Mouse (Mus musculus): ENCODE results near the gene Pde10a.

Pde10a gene

DNA sequence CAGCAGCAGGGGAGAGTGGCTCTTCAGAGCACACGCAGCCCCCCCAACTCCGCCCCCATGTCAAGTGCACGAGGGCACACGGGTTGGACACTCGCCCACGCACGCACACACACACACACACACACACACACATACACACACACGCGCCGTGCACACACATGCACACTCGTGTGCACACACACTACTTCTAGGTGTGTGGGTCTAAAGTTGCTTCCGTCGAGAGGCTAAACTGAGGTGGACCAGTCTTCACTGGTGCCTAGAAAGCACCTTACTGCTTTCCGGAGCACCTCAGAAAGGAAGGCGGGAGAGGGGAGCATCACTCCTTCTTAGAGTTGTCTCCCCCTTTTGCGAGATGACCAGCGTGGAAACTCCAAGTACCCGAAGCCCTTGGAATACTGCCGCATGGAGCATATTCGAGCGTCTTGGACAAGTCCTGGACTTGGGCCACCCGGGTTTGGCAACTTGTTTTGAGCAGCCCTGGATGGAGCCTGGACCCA is at the start of gene Pde10a:
Pde10a (plus strand) TSS at position 148 of the 497 bp plus-strand sequence.
- in situ Hi-C loops (cut with MboI, MseI): no loop called here

DNA sequence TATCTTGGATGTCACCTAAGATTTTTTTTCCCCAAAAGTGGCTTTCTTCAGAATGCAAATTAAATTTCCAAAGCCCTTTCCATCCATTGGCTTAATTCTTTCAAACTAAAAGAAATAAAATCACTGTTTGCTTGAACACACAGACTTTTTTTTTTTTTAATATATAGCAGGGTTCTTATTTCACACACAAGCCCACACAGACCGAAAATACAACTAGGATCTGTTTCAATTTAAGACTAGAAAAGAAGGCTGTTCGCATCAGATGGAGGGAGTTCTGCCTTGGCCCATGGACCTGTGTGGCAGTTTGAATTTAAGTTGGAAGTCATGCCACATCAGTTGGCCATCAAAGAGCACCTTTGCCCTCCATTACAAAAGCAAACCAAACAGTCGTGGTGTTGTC is 46.6 kb upstream of the Pde10a start:
- in situ Hi-C loops (cut with MboI, MseI): no loop called here

DNA sequence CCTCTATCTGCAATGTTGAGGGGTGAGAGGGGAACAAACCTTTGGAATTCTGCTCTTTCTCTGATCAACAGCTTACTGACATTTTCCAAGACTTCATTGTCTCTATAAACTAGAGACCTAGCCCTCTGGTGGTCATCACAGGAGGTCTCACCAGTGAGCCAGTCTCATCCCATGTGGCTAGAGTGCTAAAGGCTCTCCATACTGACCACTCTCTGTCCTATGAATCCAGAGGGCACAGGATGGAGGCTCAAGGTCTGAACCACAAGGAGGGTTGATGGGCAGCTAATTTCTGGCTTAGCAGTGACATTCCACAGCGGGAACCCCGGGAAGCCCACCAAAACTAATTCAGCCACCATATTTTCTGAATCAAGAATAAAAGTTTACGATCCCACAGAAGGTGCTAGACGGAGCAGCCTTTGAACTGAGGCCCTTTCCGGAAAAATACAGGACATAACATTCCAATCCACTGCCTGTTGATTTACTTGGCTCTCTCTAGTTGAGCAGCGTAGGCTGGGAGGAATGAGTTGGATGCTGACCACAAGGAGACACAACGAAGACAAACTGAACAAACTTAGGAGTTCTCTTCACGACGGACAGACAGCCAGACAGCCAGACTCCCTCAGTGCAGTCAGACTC is 45.6 kb upstream of the Pde10a start:
- in situ Hi-C loops (cut with MboI, MseI): no loop called here

DNA sequence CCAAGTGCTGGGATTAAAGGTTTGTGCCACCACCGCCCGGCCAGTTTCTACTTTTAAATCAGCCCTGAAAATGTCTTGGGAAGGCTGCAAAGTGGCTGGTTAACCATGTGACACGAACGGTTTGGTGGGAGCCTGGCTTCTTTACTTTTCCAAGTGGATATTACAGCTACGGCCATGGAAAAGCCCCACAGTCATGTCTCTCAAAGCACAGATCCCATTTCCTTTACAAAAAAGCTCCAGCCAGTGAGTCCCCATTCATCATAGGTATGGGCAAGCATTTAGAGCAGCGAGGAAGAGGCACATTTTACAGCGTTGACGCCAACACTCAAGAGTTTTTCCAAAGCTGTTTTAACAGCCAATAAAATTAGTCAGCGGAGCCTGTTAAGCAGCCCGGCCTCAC is 43.4 kb upstream of the Pde10a start:
- in situ Hi-C loops (cut with MboI, MseI): no loop called here

DNA sequence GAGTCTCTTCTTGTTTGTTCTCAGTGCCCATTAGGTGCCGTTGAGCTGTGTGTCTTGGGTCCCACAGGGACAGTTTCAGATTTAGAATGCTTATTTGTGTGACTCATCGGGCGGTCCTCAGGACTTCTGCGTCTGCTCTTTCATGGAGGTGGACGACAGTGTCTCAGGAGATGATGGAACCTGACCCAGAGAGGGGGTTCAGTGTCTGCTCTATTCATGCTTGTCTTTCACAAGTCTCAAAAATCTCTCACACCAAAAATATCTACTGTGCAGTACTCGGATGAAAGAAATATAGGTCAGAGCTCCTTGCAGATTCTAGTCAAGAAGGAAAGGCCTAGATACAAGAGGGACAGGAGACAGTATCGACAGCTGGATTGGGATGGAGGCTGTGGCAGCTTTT is 42.3 kb upstream of the Pde10a start:
- in situ Hi-C loops (cut with MboI, MseI): no loop called here

DNA sequence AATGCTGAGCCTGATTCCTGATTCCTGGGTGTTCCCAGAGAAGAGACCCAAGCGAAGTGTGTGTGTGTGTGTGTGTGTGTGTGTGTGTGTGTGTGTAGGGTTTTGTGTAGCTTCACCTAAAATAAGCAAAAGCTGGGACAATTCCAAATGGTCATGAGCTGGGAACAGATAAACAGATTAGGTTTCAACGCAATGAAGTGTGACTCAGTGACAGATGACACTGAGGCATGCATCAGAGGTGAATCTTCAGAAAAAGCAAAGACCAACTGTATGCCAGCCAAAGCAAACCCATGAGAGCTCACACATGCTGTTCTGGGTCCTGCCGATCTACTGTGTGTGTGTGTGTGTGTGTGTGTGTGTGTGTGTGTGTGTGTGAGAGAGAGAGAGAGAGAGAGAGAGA is 40.9 kb upstream of the Pde10a start:
- in situ Hi-C loops (cut with MboI, MseI): no loop called here

DNA sequence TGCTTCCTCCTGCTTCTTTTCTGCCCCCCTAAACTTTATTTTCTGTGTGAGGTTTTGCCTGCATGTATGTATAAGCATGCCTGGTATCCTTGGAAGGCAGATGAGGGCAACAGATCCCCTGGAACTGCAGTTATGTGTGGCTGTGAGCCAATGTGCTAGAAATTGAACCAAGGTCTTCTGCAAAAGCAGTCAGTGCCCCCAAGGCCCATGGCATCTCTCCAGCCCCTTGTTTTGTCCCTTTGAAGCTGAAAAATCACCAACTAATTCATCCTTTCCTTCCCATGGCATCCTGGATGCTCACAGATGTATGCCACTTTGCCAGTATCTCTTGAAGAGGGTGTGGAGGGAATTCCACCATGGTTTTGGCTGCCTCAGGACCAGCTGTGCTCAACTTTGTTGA is 40.0 kb upstream of the Pde10a start:
- in situ Hi-C loops (cut with MboI, MseI): no loop called here

DNA sequence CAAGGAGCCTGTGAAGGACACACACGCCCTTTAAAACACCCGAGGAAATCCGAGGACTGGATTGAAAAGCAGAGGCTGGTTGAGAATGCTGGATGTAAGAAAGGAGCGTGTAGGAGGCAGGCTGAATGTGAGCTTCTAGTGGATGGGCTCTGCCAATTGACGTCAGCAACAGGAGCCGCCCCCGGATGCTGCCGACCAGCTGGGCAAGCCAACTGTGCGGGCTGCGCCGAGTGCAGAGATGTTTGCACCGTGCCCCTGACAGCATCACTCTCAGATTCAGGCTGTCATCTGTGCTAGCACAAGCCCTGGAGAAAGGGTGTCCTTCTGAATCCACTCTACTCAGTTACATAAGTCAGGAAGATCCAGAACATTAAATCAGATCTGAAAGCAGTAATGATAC is 37.3 kb upstream of the Pde10a start:
- in situ Hi-C loops (cut with MboI, MseI): no loop called here

DNA sequence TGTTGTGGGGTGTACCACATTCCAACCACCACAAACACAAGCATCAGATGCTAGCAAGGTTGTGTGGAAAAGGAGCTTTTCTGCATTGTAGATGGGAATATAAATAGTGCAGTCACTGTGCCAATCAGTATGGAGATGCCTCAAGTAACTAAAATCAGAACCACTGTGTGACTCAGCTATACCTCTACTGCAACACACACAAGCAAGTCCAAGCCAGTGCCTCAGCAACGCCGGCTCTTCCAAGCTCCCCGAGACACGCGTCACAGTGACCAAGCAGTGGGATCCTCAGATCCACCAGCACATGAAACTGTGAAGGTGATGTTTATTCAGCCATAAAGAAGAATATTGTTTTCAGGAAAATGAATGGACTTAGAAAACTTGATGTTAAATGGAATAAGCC is 34.2 kb upstream of the Pde10a start:
- in situ Hi-C loops (cut with MboI, MseI): no loop called here

DNA sequence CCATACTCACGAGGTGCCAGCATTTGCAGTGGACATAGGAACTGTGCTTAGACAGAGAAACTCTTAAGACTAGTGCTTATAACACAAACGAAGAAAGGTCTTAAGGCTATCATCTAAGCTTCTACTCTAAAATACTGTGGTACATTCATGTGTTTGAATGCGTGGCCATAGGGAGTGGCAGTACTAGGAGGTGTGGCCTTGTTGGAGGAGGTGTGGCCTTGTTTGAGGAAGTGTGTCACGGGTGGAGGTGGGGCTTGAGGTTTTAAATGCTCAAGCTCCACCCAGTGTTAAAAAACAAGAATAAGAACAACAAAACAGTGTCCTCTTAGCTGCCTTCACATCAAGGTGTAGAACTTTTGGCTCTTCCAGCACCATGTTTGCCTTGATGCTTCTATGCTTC is 31.7 kb upstream of the Pde10a start:
- in situ Hi-C loops (cut with MboI, MseI): no loop called here

DNA sequence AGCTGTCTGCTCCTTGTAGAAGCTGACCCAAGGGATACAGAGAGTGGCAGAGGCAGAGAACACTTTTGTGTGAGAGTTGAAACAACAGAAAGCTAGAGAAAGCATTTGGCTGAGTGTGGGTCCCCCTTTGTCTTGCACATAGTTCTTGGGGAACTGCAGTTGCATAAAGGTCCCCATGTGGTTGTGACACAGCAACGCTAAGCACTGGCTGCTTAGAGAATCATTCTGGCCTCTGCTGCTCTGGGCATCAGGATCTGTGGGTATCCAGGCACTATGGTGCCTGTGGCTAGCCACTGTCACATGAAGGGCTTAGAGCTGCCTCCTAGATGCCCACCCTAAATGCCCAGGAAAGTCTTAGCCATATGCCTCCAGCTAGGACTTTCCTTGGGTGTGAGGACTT is 27.0 kb upstream of the Pde10a start:
- in situ Hi-C loops (cut with MboI, MseI): no loop called here

DNA sequence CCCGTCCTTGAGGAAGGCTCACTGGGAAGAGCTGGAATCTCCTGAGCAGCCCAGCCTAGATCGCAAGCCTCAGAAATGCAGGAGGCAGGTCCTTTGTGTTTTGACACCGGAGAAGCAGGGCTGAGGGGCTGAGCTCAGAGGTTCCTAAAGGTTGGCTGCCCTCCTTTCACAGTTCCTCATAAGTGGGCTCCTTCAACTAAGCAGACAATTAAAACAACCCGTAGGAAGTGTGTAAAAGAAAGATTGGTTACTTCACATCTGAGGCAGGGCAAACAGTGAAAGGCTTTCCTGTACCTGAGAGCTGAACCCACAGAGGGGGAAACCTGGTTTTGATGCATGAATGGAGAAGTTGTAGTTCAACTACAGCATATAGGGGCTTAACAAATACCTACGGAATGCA is 26.5 kb upstream of the Pde10a start:
- in situ Hi-C loops (cut with MboI, MseI): no loop called here

DNA sequence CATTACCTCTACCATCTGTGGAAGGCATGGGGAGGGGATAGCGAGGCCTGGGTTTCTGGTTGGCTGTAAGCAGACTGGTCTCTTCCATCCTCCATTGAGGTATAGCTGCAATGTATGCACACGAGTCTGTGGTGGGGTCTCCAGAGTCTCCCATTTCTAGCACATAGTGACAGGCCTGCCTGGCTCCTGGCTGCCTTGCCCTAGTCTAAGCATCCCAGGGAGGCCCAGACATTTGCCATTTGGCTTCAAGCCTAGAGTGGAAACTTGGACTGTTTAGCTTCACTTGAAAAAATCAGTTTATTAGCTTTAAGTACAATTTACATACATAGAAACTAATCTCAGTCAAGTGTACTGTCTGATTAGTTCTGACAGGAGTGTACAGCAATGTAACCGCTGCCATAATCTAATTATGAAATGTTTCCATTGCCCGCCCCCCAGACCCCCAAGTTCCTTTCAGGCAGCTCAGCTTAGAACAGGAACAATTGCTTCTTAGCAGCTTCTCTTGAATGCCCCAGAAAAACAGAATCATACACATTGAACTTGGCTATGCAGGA is 25.5 kb upstream of the Pde10a start:
- in situ Hi-C loops (cut with MboI, MseI): no loop called here

DNA sequence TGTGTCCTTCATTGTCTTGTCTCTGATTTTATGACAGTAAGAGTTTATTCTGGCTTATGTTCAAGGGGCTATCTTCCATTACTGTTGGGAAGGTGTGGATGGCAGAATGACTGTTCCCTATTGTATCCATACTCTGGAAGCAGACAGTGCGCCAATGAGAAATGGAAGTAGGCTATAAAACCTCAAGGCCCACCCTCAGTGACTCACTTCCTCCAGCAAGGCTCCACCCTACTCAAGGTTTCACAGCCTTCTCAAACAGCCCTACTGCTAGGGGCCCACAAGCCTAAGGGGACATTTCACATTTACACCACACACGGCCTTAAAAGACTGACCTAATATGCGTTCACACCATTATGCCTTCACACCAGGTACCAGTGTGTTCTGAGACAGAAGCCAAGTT is 20.8 kb upstream of the Pde10a start:
- in situ Hi-C loops (cut with MboI, MseI): no loop called here

DNA sequence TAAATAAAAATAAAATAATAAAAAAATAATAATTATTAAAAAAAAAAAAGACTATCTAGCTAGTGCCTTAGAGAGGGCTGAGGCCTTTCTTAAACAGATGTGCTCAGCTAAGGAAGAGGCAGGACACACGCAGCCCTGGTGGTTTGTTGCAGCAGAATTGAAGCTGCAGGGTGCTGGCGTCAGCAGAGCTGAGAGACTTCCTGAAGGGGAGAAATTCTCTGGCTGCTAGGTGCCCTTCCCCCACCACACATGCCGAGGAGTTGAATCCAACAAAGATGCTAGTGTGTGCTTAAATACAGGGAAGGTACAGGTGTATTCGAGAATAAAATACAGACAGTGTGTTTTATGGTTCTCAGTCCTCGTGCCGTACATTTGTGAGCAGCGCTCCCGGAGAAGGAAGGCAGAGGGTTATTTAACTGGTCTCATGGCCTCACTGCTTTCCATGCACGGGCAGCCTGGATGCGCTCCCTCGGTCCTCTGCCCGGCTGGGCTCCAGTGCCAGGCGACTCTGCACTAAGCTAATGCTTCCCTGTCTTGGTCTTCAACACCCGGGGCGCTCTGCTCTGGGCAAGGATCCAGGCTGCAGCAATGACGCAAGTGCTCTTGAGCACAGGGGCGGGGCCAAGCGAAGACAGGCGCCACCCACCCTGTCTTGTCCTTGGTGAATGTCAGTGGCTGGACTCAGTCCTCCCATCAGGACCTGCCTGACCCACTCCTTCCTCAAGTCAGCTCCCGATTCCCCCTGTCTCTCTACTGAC is 19.3 kb upstream of the Pde10a start:
- in situ Hi-C loops (cut with MboI, MseI): no loop called here

DNA sequence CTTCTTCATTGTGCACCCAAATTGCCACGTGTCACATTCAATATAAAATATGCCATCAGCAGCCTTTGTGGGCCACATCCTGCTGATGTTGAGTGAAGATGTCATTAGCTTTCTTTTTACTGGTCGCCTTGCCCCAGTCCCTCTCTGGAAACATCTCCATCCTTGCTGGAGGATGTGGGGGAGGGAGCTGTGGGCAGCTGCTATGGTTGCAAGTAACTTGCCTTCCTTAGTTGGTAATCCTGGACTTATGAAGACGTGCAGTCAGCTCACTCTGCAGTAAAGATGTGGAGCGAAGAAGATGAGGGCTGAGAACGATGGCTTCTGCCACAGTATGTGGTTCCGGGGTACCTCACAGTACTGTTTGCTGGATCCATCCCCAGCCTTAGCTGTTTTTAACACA is 18.4 kb upstream of the Pde10a start:
- in situ Hi-C loops (cut with MboI, MseI): no loop called here

DNA sequence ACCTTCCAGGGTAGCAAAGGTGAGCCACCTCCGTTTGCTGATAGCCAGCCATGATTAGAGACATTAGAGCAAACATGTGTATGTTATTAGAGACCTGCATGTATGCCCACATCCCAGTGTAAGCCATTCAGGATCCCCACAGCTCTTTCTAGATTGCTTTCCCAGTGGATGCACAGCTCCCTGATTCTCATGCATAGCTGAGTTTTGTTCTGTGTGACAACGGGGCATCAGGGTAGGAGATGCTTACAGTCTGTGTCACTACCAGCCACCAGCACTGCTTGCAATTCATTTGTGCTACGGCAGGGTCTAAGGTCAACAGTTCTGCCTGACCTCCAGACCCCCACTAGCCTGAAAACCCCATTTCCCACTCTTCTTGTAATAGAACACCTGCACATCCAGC is 17.5 kb upstream of the Pde10a start:
- in situ Hi-C loops (cut with MboI, MseI): no loop called here

DNA sequence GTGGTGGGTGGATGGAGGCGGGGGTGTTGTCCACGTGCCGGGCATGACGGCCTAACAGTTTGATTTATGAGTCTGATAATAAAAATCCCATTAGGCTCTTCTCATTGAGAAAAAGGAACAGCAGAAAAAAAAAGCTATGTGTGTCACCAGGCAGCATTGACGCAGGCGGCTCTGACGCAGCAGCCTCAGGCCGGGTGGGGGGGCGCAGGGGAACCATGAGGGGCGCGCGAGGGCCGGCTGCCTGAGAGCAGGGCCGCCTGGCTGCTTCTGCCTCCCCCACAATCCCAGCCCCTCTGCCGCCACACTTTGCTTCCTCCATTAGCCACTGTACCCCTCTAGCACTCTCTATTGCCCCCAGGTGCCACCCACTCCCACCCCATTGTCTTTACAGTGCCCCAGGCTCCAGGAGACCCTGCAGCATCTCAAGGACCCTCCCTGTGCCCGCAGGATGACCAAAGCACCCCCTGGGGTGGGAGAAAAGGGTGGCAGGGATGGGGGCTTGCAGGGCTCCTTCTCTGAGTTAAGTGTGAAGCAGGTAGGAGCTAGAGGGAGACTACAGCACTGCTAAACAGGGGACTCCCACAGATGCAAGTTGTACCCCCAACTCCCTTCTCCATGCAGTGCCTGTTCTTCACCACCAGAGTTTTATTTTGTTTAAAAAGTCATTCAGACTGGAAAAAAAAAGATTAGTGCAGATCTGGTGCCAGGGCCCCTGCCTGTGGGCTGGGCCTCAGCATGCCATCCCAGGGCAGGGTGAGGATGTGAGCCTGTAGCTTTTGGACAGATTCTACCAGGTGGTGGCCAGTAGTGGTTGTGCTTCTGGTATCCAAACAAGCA is 16.6 kb upstream of the Pde10a start:
- in situ Hi-C loops (cut with MboI, MseI): no loop called here

DNA sequence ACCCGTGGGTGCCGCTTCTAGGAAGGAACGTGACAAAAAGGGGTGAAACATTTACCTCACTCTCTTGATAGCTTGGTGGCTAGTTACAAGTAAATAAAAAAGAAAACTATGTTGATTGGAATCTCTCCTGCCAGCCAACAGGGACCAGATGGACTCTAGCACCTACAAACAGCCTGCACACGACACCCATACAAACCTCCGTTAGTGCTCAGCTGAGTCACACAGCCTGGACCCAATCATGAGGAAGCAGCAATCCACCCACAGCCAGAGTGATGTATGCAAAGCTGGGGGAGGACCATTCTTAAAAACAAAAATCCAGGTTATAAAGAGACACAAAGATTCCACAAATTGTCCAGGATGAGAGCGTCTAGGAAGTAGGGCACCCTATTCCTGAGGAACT is 9.2 kb upstream of the Pde10a start:
- in situ Hi-C loops (cut with MboI, MseI): no loop called here

DNA sequence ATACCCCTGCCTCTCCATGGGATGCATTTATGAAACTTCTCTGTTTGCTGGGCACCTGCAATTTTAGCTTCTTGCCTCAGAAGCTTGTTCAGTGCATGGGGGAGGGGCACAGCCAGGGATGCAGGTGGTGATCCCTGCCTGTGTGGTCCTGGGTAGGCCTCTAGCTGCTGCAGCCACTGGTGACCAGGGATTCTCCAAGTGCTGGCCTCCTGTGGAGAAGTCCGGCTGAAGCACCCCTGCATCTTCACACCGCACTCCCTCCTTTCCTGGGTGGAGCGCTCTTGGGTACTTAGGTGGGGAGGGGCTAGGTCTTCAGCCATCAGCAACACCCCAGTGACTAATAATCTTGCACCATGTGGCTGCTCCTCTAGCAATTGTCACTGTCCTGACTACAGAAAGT is 1.2 kb upstream of the Pde10a start:
- in situ Hi-C loops (cut with MboI, MseI): no loop called here

DNA sequence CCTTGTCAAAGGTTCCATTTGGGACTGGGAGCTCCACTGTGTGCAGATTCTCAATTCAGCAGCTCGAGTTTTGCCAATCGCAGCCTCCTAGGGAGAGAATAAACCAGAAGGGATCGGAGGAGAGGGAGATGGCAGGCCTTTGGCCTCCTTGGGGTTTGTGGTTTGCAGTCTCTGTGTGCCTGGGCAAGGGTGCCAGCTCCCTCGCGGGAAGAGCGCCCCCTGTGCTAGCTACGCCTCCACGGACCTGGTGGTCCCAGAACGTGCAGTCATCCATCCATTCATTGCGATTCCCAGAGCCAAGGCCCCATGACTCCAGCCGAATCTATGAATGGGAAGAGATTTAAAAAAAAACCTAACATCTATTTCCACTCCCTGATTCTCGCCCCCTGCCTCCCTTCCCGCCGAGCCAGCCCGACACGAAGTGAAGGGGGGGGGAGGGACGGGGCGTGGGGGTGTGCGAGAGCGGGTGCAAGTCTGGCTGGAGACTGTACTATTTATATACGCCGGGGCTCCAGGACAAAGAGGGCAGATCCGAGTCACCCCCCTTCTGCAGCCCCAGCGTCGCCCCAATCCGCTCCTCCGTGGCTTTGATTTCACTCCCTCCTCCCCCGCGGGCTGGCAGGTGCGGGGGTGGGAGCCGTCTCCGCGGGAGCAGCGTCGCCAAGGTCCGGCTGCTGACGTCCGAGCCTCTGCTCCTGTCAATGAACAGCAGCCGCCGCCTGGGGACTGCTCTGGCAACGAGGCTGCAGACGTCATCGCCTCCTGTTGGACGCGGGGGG is 596 bp upstream of the Pde10a start:
- in situ Hi-C loops (cut with MboI, MseI): no loop called here
